Mouse (Mus musculus): ENCODE measurements around the gene Got1. TPM values are rescaled to one million over a fixed set of nuclear protein-coding genes. Genes with fewer than 3 reads are reported as not detected.

Gene Got1
- polyA plus RNA-seq, 1 experiment from 2014 or later: 81.7 TPM

- Histone ChIP-seq H3K4me1 (replicated peaks; ENCODE audit: control insufficient read depth, insufficient read depth, low read length) (peaks cover 35% of the 10 kb centered on the region), H3K9me3 (ENCODE audit: control insufficient read depth, low read length) (no peaks in the 10 kb centered on the region), H3K27ac (no peak overlapping the region), H3K9ac (no peak overlapping the region; the same call in 1 of the 2 replicates), H3K27me3 (ENCODE audit: control insufficient read depth, insufficient read depth, low read length) (no peaks in the 10 kb centered on the region), H3K4me3 (replicated peaks; ENCODE audit: low read length) (no peak overlapping the region), H3K36me3 (replicated peaks; ENCODE audit: control insufficient read depth, insufficient read depth) (no peaks in the 10 kb centered on the region), H3K4me2 (replicated peaks) (peak overlapping the region; percentile 67)
- DNase-seq (ENCODE audit: low spot score): no peak
- ATAC-seq (ENCODE audit: low FRiP score): no peak
- WGBS: 94% methylated on average over 7 of the region's 7 CpGs
Measured at GRCm38 (mm10) chr19:43525566-43525965, 1.2 kb upstream of the Got1 start.

- peak overlapping the region; percentile 75 for H3K9ac ChIP-seq
- peak overlapping the region; percentile 81 for H3K27ac ChIP-seq
- H3K36me3 ChIP-seq (replicated peaks; ENCODE audit: control insufficient read depth, insufficient read depth): no peaks in the 10 kb centered on the region
- H3K9me3 ChIP-seq (ENCODE audit: control insufficient read depth, low read length): no peaks in the 10 kb centered on the region
- no peak for DNase-seq (ENCODE audit: low spot score)
- peaks cover 35% of the 10 kb centered on the region for H3K4me1 ChIP-seq (replicated peaks; ENCODE audit: control insufficient read depth, insufficient read depth, low read length)
- H3K27me3 ChIP-seq (ENCODE audit: control insufficient read depth, insufficient read depth, low read length): no peaks in the 10 kb centered on the region
- no peak for ATAC-seq (ENCODE audit: low FRiP score)
- WGBS: 15% methylated on average over 10 of the region's 10 CpGs
- peak overlapping the region; percentile 67 for H3K4me2 ChIP-seq (replicated peaks)
- peak overlapping the region; percentile 84 for H3K4me3 ChIP-seq (replicated peaks; ENCODE audit: low read length)
Measured at GRCm38 (mm10) chr19:43525104-43525482, 688 bp upstream of the Got1 start.

- 7% methylated on average over 12 of the region's 12 CpGs for WGBS
Measured at GRCm38 (mm10) chr19:43523551-43523950, 854 bp downstream of the Got1 start.

GRCm38 (mm10) chr19:43521996-43522395 is 2.4 kb downstream of the Got1 start:
- peak overlapping the region; percentile 67 for H3K4me2 ChIP-seq (replicated peaks)
- no peaks in the 10 kb centered on the region for H3K9me3 ChIP-seq (ENCODE audit: control insufficient read depth, low read length)
- H3K27me3 ChIP-seq (ENCODE audit: control insufficient read depth, insufficient read depth, low read length): no peaks in the 10 kb centered on the region
- H3K4me3 ChIP-seq (replicated peaks; ENCODE audit: low read length): no peak overlapping the region
- no peak overlapping the region for H3K27ac ChIP-seq
- H3K9ac ChIP-seq: 0 out of 2 replicates have a peak overlapping the region, but pooled peaks have one; percentile 29
- H3K36me3 ChIP-seq (replicated peaks; ENCODE audit: control insufficient read depth, insufficient read depth): no peaks in the 10 kb centered on the region
- DNase-seq (ENCODE audit: low spot score) (no peak), ATAC-seq (ENCODE audit: low FRiP score) (no peak)
- WGBS: 78% methylated on average over 9 of the region's 9 CpGs
- peaks cover 40% of the 10 kb centered on the region for H3K4me1 ChIP-seq (replicated peaks; ENCODE audit: control insufficient read depth, insufficient read depth, low read length)

More at GRCm38 (mm10) chr19:43523551-43523950, 854 bp downstream of the Got1 start:
- Histone ChIP-seq H3K4me1 (replicated peaks; ENCODE audit: control insufficient read depth, insufficient read depth, low read length) (peaks cover 40% of the 10 kb centered on the region), H3K4me2 (replicated peaks) (peak overlapping the region; percentile 67), H3K4me3 (replicated peaks; ENCODE audit: low read length) (peak overlapping the region; percentile 84), H3K9me3 (ENCODE audit: control insufficient read depth, low read length) (no peaks in the 10 kb centered on the region), H3K27me3 (ENCODE audit: control insufficient read depth, insufficient read depth, low read length) (no peaks in the 10 kb centered on the region), H3K36me3 (replicated peaks; ENCODE audit: control insufficient read depth, insufficient read depth) (no peaks in the 10 kb centered on the region), H3K27ac (no peak overlapping the region; the same call in 1 of the 2 replicates), H3K9ac (peak overlapping the region; percentile 69)
- no peak for ATAC-seq (ENCODE audit: low FRiP score)
- no peak for DNase-seq (ENCODE audit: low spot score)

- H3K9ac ChIP-seq: peak overlapping the region; percentile 29; the same call in 1 of the 2 replicates
- no peaks in the 10 kb centered on the region for H3K36me3 ChIP-seq (replicated peaks; ENCODE audit: control insufficient read depth, insufficient read depth)
- no peaks in the 10 kb centered on the region for H3K27me3 ChIP-seq (ENCODE audit: control insufficient read depth, insufficient read depth, low read length)
- H3K4me3 ChIP-seq (replicated peaks; ENCODE audit: low read length): no peak overlapping the region
- ATAC-seq (ENCODE audit: low FRiP score): no peak
- peaks cover 40% of the 10 kb centered on the region for H3K4me1 ChIP-seq (replicated peaks; ENCODE audit: control insufficient read depth, insufficient read depth, low read length)
- no peak for DNase-seq (ENCODE audit: low spot score)
- WGBS: 28% methylated on average over 8 of the region's 8 CpGs
- H3K27ac ChIP-seq: no peak overlapping the region
- peak overlapping the region; percentile 29 for H3K4me2 ChIP-seq (replicated peaks)
- no peaks in the 10 kb centered on the region for H3K9me3 ChIP-seq (ENCODE audit: control insufficient read depth, low read length)
Measured at GRCm38 (mm10) chr19:43521362-43521761, 3.0 kb downstream of the Got1 start.

- Histone ChIP-seq H3K4me3 (replicated peaks; ENCODE audit: low read length) (no peak overlapping the region), H3K9me3 (ENCODE audit: control insufficient read depth, low read length) (no peaks in the 10 kb centered on the region), H3K9ac (no peak overlapping the region), H3K27me3 (ENCODE audit: control insufficient read depth, insufficient read depth, low read length) (no peaks in the 10 kb centered on the region), H3K4me2 (replicated peaks) (no peak overlapping the region), H3K36me3 (replicated peaks; ENCODE audit: control insufficient read depth, insufficient read depth) (no peaks in the 10 kb centered on the region), H3K4me1 (replicated peaks; ENCODE audit: control insufficient read depth, insufficient read depth, low read length) (peaks cover 37% of the 10 kb centered on the region), H3K27ac (no peak overlapping the region)
- WGBS: 79% methylated on average over 9 of the region's 10 CpGs
- DNase-seq (ENCODE audit: low spot score) (no peak), ATAC-seq (ENCODE audit: low FRiP score) (no peak)
Measured at GRCm38 (mm10) chr19:43520402-43520801, 4.0 kb downstream of the Got1 start.

DNA sequence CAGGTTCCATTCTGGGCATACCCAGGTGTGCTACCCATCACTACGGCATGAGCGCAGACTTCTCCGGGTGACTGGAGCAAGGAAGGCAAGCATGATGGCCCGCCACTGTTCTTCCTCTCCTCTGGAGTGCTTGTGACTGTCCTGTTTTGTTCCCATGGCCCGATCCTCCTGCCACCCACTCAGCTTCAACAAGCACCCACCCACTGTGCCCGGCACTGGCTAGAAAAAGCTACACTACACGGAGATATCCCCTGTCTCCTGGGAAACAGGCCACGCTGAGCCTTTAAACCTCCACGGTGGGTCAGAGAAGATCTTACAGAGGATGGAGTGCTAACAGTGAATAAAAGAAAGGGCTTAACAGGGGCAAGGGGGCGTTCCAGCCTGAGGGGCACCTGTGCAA is 5.2 kb downstream of the Got1 start:
- ATAC-seq (ENCODE audit: low FRiP score): no peak
- Histone ChIP-seq H3K4me3 (replicated peaks; ENCODE audit: low read length) (no peak overlapping the region), H3K4me2 (replicated peaks) (no peak overlapping the region), H3K4me1 (replicated peaks; ENCODE audit: control insufficient read depth, insufficient read depth, low read length) (peaks cover 33% of the 10 kb centered on the region), H3K9ac (no peak overlapping the region), H3K27ac (no peak overlapping the region), H3K9me3 (ENCODE audit: control insufficient read depth, low read length) (no peaks in the 10 kb centered on the region), H3K36me3 (replicated peaks; ENCODE audit: control insufficient read depth, insufficient read depth) (peaks cover 11% of the 10 kb centered on the region), H3K27me3 (ENCODE audit: control insufficient read depth, insufficient read depth, low read length) (no peaks in the 10 kb centered on the region)
- DNase-seq (ENCODE audit: low spot score): no peak
- 79% methylated on average over 10 of the region's 10 CpGs for WGBS

GRCm38 (mm10) chr19:43518261-43518660 is 6.1 kb downstream of the Got1 start:
- Histone ChIP-seq H3K4me2 (replicated peaks) (no peak overlapping the region), H3K4me3 (replicated peaks; ENCODE audit: low read length) (no peak overlapping the region), H3K27ac (no peak overlapping the region), H3K36me3 (replicated peaks; ENCODE audit: control insufficient read depth, insufficient read depth) (peaks cover 13% of the 10 kb centered on the region), H3K9ac (no peak overlapping the region), H3K4me1 (replicated peaks; ENCODE audit: control insufficient read depth, insufficient read depth, low read length) (peaks cover 24% of the 10 kb centered on the region), H3K27me3 (ENCODE audit: control insufficient read depth, insufficient read depth, low read length) (no peaks in the 10 kb centered on the region), H3K9me3 (ENCODE audit: control insufficient read depth, low read length) (no peaks in the 10 kb centered on the region)
- WGBS: 83% methylated on average over 7 of the region's 7 CpGs
- DNase-seq (ENCODE audit: low spot score) (no peak), ATAC-seq (ENCODE audit: low FRiP score) (no peak)

- Histone ChIP-seq H3K27ac (no peak overlapping the region), H3K4me1 (replicated peaks; ENCODE audit: control insufficient read depth, insufficient read depth, low read length) (peaks cover 24% of the 10 kb centered on the region), H3K9me3 (ENCODE audit: control insufficient read depth, low read length) (no peaks in the 10 kb centered on the region), H3K27me3 (ENCODE audit: control insufficient read depth, insufficient read depth, low read length) (no peaks in the 10 kb centered on the region), H3K4me3 (replicated peaks; ENCODE audit: low read length) (no peak overlapping the region), H3K36me3 (replicated peaks; ENCODE audit: control insufficient read depth, insufficient read depth) (peaks cover 13% of the 10 kb centered on the region), H3K9ac (no peak overlapping the region), H3K4me2 (replicated peaks) (no peak overlapping the region)
- DNase-seq (ENCODE audit: low spot score) (no peak), ATAC-seq (ENCODE audit: low FRiP score) (no peak)
- WGBS: 58% methylated on average over 7 of the region's 7 CpGs
Measured at GRCm38 (mm10) chr19:43517808-43518207, 6.6 kb downstream of the Got1 start.

DNA sequence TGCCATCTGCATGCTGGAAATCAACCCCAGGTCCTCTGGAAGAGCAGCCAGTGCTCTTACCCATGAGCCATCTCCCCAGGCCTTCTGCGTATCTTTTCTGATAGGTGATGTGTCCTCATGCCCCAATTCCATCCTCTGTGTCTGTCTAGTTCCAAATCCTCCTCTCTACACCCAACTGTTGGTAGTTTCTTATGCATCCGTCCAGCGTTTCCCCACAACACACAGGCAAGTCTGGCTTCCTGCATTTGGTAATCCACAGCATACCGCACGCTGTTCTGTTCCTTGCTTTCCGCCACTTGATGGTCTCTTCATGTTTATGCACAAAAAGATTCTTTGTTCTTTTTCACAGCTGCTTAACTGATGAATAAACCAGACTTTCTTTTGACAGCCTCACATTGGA is 7.1 kb downstream of the Got1 start:
- H3K36me3 ChIP-seq (replicated peaks; ENCODE audit: control insufficient read depth, insufficient read depth): peaks cover 13% of the 10 kb centered on the region
- no peak for DNase-seq (ENCODE audit: low spot score)
- no peak for ATAC-seq (ENCODE audit: low FRiP score)
- H3K4me3 ChIP-seq (replicated peaks; ENCODE audit: low read length): no peak overlapping the region
- H3K4me1 ChIP-seq (replicated peaks; ENCODE audit: control insufficient read depth, insufficient read depth, low read length): peaks cover 20% of the 10 kb centered on the region
- H3K27me3 ChIP-seq (ENCODE audit: control insufficient read depth, insufficient read depth, low read length): no peaks in the 10 kb centered on the region
- H3K9me3 ChIP-seq (ENCODE audit: control insufficient read depth, low read length): no peaks in the 10 kb centered on the region
- 67% methylated on average over 6 of the region's 6 CpGs for WGBS
- H3K9ac ChIP-seq: no peak overlapping the region
- no peak overlapping the region for H3K27ac ChIP-seq
- no peak overlapping the region for H3K4me2 ChIP-seq (replicated peaks)

Data from hindbrain, embryonic 14.5 days (tissue).